Mouse (Mus musculus) layer of hippocampus, adult 8-10 months (tissue): ENCODE data around the gene Oas1d. TPM values are rescaled to one million over a fixed set of nuclear protein-coding genes. Genes with fewer than 3 reads are reported as not detected.
"Not testable (repeated sequence)": the region's sequence is repeated elsewhere in the genome, so short reads cannot be mapped to it uniquely, and the experiment has no call there.

ENCODE experiments used
- DNase-seq, 2 experiments: peaks; one replicate each; pipeline ENCODE4 v3.0.0; 2022; ENCODE audit warnings: low spot score in 2 of 2
- total RNA-seq, 4 experiments: library from RNA; stranded (reverse); gene quantifications; 2 replicates each; pipeline ENCODE4 v1.2.4; 2022

The Oas1d gene
- total RNA-seq, 4 experiments from 2014 or later = not detected

DNA sequence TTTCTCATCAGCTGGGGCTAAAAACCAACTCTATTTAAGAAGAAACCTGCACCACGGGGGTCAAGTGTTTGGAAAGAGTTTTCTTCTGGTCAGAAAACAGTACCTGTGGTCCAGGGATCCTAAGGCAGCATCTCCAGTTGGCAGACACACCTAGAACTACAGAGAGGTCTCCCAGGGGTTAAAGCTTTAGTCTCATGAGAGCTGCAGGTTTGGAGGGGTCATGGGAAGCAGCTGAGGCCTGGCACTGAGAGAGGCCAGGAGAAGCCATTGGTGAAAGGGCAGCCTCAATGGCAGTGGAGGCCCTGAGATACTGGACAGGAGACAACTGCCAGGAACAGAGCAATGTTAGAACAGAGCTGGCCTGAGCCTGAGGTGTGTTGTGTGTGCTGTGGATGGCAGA is 13.7 kb upstream of the Oas1d start:
- no peak for DNase-seq

DNA sequence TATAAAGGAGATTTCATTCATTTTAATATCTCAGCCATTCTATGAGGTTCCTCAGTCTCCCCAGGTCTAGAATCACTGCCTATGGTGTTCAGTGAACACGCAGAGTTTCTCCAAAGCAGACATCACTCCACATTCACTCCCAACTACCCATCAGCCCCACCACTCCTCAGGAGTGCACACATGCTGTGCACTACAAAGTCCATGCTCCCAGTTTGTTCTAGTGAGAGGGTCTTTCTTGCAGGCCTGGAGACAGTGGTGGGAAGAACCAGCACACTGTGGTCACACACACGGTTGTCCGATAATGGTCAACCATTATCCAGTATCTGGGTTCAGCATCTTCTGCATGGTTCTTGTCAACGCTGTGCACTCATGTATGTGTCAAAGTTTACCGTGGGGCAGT is 12.3 kb upstream of the Oas1d start:
- DNase-seq = no peak

DNA sequence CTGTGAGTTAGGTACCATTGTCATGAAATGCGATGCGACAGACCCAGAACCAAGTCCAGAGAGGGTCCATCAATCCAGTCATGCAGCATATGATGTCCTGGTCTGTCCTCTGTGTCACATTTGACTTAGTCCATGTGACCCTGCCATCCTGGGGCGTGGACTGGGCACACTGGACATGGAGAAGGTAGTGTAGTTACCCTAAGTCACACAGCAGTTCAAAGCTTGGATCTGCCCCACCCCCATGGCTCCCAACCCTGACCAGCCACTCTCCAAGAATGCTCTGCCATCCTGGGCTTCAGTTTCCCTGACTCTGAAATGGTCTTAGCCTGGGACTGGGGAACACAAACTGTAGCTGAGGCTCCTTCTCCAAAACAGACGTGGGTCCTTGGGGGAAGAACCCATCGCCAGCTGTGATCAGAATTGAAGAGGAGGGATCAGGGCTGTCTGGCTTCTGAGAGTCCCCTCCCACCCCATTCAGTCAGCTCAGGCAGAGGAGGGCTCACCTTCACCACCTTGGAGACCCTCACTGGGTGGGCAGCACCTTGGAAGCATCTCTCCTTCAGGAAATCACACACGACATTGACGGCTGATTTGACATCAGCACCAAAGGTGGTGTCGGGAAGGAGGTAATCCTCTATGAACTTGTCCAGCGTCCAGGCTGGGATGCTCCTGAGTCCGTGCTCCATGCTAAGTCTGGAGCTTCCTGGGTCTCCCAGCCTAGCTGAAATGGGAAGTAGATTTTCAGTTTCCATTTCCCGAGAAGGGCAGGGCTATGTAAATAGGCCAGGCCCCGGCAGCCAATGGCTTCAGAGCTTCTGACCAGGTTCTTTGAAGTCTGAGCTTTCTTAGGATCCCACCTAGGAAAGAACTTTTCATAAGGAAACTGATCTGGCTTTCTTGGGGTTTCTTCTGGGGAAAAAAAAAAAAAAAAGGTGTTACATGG is 7.3 kb upstream of the Oas1d start, which contains the start of gene Oas1a:
Gene Oas1a (minus strand): TSS at position 731 of the 943 bp plus-strand sequence.
- DNase-seq = not testable (repeated sequence)

DNA sequence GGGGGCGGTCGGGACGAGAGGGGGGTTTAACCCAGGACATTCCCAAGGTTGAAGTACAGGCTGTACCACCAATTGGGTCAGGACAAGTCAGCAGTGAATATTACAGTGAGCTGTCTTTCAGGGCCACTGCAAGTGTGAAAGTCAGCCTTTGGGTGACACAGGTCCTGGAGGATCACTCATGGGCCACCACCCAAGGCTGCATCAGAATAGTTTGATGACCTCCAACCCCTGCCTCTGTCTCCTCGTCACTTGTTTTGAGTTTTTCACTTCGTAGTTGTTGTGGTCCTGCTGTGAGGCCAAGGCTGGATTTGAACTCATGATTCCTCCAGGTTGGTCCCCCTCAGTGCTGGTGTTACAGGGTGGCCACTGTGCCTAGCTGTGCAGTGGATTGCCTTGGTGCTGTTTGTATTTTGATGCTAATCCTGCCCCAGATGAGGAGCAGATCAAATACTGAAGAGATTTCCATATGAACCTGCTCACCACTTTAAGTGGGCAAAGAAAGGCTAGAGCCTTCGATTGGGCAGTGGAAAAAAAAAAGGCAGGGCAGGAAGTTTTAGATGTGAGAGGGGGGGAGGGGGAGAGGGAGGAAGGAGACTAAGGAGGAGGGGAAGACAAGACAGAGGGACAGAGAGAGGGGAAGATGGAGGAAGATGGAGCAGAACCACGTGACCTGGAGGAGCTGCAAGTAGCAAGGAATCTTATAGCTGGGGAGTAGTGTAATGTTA is 6.0 kb upstream of the Oas1d start:
- DNase-seq = no peak

DNA sequence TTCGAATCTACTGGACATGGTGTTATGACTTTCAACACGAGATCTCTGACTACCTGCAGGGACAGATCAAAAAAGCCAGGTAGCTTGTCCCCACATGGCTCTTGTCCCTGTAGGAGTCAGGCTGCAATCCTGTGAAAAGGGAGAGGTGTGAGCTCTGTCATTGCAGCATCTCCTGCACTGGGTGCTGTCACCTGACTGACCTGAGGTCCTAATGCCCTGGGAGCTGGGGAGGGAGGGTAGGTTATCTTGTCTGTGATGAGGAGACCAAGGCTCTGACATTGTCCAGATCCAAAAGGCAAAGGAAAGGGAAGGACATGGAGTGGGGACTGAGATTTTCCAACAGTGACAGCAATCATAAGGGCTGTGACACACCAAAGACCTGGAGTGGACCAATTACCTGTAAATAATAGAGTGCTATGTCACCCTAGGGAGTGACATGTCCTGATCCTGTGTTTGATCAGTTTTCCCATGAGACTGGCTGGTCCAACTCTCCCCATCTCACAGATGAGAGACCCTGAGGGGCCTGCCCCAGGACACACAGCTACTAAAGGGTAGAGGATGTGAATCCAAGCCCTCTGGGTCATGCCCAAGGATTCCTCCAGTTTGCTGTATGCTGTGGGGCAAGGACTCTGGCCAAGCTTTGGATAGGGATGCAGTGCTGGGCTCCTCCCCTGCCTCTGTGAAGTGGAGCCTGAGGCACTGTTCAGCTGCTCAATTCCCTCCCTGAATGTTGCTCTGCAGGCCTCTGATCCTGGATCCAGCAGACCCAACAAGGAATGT is 5.0 kb downstream of the Oas1d start:
- not testable (repeated sequence) for DNase-seq

DNA sequence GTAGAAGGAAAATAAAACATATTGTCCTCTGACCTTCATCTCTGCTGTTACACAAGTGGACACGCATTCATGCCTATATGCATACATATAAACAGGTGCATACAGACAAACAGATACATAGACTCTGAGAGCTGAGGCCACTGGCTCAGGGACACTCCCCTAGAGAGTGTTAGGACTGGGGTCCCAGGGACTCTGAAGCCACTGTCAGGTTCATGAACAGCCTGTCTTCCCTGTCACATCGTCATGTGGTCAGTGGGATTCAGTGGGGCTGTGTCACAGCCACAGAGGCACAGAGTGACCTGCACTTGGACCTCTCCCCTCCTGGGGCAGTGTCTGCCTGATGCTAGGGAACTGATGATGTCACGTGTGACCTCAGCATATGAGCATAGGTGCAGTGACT is 6.0 kb downstream of the Oas1d start:
- DNase-seq = no peak

DNA sequence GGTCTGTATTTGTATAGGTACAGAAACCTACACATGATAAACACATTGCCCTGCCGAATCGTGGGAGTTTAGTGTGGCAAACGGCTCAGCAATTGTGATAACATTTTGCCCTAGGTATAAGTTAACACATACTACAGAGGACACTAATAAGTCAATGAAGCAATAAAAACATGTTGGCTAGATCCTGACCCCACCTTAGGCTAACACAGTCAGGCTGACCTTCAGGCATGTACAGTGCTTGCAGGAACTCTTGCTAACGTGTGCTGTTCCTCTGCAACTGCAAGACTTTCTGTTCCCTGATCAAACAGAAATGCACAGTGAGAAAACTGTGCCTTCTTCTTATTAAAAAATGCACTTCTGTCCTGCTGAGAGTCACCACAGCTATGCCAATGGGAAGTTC is 9.6 kb downstream of the Oas1d start:
- no peak for DNase-seq

DNA sequence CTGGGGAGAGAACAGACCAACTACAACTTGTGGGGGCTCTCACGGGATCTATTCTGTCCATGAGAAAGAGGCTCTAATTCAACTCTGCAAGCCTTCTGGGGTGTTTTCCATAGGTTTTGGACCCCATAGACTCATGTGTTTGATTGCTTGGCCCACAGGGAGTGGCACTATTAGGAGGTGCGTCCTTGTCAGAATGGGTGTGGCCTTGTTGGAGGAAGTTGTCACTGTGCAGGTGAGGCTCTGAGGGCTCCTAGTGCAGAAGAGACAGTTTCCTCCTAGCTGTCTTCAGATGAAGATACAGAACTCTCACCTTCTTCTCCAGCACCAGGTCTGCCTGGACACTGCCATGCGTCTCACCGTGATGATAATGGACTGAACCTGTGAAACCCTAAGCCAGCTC is 10.2 kb downstream of the Oas1d start:
- DNase-seq = not testable (repeated sequence)

DNA sequence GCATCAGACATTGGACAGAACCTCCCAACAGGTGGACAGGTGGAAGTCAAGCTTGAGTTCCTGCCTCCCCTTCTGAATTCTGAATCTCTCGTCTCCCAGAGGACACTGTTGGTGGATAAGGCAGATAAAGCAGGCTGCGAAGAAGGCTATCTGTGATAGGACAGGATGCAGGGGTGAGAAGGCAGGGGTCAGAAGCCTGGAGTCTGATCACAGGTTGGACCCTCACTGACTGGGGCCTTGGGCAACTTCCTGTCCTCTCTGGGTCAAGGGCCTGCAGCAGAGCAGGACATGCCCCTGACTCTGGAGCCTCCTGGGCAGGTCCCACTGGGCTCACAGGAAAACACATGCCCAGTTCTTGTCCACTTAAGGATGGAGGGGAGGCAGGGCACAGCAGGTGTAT is 12.0 kb downstream of the Oas1d start:
- not testable (repeated sequence) for DNase-seq

DNA sequence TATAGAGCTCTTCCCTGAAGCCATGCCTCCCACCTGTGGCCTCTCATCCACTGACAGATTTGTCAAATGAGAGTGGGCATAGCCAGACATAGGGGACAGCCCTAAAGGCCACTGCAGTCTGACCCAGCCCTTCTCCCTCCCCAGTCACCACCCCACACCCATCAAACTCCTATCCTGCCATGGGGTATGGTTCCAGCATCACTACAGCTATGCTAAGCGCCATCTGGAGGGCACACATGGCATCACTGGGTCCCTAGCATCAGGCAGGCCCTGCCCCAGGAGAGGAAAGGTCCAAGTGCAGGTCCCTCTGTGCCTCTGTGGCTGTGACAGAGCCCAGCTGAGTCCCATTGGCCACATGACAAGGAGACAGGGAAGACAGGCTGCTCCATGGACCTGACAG is 12.7 kb downstream of the Oas1d start:
- DNase-seq = no peak

DNA sequence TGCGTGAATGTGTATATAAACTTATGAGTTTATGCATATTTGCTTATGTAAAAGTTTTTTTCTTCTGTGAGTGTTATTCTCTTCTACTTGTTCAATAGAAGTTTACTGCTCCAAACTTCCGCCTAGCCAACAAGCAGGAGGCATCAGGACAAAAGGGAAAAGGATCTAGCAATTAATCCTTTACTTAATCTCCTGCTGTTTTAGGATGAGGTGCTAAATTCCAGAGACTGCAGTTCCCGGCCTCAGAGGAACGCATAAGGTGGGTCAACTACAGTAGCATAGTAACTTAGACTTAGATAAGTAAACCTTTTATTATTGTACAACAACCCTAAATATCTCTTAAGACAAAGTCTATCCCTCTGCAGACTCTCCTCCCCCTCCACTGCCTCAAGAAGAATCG is 19.6 kb downstream of the Oas1d start:
- no peak for DNase-seq

DNA sequence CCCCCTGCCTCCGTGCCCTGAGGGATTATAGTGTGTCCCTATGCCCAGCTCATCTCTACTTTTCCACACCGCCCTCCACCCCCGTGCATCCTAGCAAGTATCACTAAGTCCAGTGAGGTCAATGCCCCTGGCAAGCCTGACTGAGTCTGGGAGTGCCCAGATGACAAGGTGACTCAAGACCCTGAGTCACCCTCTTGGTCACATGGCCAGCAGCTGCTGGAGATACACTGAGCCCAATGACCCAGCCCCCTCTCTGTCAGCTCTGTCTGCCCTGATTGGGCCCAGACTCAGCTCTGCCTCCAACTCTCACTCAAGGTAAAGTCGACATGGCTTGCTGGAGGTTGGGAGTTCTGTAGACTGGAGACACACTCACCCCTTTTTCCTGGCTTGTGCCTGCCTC is 23.5 kb downstream of the Oas1d start:
- DNase-seq = no peak

DNA sequence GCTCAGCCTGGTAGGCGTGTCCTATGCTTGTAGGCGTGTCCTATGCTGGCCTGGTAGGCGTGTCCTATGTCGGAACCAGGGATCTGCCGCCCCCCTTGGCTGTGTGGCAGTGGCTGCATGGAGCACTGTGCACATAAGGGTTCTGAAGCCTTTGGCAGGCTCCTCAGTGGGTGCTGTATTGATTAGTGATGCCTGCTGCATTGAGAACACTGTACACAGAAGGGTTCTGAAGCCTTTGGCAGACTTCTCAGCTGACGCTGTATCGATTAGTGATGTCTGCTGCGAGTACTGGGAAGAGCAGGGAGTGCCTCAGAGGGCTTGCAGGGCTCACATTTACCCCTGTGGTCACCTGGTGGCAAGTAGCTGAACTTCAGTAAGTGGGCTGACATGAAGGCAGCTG is 24.2 kb downstream of the Oas1d start:
- DNase-seq = no peak

DNA sequence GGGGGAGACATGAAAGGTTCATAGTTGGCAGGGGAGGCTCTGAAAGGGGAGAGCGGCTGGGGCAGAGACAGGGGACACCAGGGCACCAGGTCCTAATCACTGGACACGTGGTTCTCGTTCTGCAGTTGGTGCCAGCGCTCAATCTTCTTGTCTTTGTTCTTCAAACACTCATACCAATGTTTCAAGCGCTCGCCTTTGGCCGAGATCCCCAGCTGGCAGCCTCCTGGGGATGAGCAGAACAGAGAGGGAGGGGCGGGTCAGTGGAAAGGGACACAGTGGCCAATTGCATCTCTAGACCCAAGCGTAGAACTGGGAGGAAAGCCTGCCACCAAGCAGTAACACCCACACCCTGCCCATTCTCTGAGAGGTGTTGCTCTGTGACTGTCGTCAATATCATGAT is 27.7 kb downstream of the Oas1d start:
- DNase-seq = peak; percentile 45 to 50

DNA sequence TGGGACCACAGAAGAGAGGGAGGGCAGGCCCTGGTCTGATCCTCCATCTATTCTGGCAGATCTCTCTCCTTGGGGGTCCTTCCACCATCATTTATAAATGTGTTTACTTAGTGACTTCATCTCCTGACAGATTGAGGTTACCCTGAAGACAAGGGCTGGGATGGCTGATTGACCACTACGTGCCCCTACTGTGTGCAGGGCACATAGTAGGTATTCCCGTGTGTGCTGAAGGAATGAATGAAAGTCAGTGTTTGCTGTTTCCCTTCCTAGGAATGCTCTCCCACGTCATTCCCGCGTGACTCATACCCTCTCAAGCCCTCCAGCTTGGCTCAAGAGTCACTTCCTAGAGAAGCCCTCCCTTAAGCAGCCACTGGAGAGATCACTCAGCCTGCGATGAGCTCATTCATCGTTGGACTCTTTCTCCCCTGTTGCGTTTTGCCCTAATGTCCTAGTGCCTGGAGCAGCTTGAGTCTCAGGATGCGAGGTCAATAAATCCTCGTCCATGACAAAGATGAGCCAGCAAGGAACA is 38.0 kb downstream of the Oas1d start:
- no peak for DNase-seq

DNA sequence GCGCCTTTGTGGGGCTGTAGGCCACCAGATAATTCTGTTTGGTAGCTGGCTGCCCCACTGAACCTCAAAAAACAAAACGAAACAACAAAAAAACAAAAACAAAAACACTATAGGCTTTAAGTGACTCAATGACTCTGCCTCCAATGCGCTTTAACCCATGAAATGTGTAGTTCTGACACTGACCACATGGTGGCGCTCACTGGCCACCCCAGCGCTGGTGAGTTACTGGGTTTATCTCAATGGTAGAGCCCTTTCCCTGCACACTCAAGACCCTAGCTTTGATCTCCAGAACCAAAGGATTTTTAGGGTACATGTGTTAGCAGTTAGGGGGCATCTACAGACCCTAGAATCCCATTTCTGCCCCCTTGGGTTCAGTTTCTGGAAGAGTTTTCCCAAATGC is 39.6 kb downstream of the Oas1d start:
- DNase-seq = peak in 1 of 2 experiments; percentile 53

DNA sequence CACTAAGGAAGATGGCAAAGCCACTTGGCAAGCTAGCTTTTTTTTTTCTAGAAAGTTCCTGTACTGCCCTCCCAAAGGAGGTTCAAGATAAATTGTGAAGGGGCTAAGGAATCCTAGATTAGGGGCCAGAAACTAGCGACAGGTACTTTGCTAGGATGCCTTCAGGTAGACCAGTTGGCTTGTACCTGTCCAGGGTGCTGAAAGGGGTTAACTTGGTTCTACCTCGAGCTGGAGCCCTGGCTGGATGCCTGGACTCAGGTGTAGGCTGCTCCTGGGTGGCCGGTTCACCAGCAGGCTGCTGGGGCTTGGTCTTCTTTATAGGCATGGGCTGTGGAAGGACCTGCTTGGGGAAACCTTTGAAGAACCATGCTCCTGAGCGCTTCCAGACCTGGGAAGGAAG is 46.7 kb downstream of the Oas1d start:
- no peak for DNase-seq

DNA sequence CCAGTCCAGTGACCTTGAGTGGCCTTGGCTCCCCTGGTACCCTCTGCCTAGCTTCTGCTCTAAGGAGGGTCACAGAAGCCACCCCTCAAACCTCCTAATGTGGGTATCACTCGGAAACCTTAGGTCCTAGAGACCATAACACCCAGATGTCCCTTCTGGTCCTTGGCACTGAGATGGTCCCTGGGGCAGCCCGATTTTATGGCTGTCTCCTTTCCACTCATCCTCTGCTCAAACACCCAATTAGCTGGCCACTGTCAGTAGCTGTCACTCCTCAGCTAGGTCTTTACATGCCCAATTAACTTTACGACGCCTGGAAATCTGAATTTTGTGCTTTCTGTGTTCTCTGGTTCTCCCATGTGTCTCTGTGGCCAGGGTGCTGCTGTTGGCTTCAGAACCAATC is 51.8 kb downstream of the Oas1d start:
- no peak for DNase-seq

DNA sequence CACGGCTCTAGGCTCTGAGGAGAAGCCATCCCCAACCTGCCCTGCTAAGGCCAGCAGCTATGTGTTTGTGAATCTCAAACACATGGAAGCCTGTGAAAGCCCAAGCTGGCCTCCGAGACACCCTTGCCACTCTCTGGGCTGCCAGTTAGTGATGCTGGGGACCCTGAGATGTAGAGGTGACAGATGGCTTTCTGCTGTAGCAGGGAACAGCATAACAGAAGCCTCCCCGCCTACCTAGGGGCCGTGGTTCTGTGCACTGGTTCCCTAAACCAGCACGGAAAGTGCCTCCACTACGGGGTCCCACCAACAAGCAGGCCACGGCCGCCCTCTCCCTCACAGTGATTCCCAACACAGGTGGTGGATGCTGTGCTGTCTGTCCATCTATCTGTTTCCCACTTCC is 52.6 kb downstream of the Oas1d start:
- DNase-seq = no peak

DNA sequence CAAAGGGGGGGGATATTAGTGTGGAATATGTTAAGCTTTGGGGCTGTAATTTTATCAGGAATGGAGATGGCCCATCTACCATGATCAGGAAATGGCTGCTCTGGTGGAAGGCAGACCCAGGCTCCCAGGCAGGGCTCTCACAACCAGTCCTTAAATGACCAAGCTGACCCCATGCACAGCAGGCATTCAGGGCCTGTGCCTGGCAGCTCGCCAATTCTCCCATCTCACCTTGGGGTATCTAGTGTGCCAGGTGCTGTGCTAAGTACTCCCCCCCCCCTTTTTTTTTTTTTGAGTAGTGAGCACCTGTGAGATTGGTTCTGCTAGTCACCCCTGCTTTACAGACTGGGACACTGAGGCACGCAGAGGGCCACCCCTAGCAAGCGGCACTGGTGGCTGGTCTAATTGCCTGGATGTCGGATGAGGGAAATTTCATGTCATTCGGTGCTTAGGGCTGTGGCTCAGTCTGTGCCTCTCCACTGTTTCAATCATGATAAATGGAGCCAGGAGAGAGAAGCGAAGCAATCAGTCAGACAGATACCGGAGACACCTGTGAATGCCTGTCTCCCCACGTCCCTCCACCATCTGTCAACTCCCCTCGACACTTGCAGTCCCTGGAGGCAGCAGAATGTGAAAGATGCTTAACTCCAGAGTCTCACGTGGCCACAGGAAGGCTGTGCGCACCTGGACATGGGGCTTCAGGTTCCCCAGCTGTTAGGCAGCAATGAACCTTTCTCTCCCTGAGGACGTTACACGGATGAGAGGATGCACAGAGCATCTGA is 53.2 kb downstream of the Oas1d start:
- no peak for DNase-seq

DNA sequence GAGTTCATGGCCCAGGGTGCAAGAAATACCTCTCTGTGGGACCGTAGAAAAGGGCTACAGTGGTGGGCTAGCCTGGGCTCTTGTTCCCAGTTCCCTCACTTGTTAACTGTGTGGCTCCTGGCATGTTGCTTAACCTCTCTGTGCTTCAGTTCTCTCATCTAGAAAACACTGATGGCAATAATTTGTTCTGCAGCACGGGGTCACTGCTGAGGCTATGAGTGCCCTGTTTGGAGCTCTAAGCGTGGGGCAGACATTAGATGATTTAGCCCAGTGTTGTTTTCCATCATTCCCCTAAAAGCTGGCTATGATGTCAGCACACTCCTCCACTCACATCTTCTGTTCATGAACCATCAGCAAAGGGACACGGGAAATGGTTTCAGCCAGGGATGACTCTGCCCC is 53.8 kb downstream of the Oas1d start:
- DNase-seq = no peak
